Mouse (Mus musculus) embryo, embryonic 10 days (tissue): ENCODE results near the gene Cadps2.

ENCODE experiments used
- DNase-seq: peaks from one replicate; pipeline ENCODE4 v3.0.0-alpha.2; 2015; ENCODE audit warnings: low spot score

Cadps2 gene

GRCm38 (mm10) chr6:23361842-23362451 lies 477.3 kb downstream of the Cadps2 start:
- no peak for DNase-seq

GRCm38 (mm10) chr6:23360596-23360995 lies 478.6 kb downstream of the Cadps2 start:
- no peak for DNase-seq

GRCm38 (mm10) chr6:23356141-23356540 lies 483.1 kb downstream of the Cadps2 start:
- DNase-seq = no peak

GRCm38 (mm10) chr6:23353480-23353879 lies 485.7 kb downstream of the Cadps2 start:
- peak; percentile 74 for DNase-seq

DNA sequence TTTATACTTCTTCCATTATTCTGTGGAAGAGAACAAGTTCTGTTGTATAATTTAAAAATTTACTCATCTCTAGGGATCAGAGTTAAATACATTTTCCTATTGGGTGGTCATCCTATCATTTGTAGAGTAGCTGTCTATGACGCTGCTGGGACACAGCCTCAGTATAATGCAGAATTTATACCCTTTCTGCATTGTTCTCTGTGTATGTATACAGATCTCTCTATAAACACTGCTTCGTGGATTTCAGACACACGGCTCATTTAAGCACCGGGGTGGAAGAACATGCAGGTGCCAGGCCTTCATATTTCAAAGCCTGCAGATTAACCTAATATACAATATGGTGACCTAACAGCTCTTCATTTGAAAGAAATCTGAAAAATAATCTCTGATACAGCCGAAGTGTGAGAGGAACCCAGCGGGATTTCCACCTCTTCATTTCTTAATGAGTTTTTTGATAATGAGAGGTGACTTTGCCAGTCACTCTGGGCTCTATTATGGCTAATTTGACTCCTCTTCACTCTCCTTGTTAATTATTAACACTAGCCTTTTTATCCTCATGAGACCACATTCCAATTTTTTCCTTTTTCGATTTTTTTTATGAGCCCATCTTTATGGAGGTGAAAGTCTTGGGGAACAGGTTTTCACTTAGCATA lies 501.7 kb downstream of the Cadps2 start:
- DNase-seq = no peak

GRCm38 (mm10) chr6:23314945-23315344 lies 524.3 kb downstream of the Cadps2 start:
- DNase-seq = peak; percentile 9

- no peak for DNase-seq
Observed at GRCm38 (mm10) chr6:23314291-23314690, 524.9 kb downstream of the Cadps2 start.

- DNase-seq = no peak
Observed at GRCm38 (mm10) chr6:23306046-23306445, 533.2 kb downstream of the Cadps2 start.

GRCm38 (mm10) chr6:23298596-23298995 lies 540.6 kb downstream of the Cadps2 start:
- DNase-seq = no peak

DNA sequence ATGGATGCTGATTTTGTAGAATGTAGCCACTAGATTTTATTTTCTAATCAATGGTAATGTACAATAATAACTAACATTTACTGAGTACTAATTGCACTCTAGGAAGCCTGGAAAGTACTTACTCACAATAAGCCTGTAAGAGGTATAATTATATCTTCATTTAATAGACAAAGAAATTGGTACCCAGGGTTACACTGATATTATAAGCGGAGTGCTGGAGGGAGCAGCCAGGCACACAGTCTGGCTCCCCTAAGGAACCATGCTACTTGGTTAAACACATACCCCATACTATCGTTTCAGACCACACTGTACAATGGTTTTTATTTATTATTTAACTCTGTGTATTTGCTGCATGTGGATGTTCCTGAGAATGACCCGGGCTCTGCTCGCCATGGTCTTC lies 544.5 kb downstream of the Cadps2 start:
- no peak for DNase-seq

DNA sequence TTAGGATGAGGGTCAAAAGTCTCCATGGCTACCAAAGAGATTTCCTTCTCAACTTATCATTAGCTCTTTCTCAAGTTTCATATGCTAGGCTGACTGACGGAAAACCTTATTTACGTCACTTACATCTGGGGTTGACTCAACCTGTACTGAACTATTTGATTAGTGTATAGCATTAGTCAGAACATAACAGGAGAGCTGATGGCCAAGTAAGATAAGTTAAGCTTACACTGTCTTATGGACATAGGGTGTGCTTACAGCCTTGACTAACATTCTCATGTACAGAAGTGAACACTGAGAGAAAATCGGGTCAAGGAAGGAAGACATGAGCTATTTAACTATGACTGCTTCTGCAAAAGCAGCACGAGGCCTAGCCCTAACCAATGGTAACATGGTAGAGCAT lies 550.5 kb downstream of the Cadps2 start:
- DNase-seq = no peak

GRCm38 (mm10) chr6:23281514-23281820 lies 557.8 kb downstream of the Cadps2 start:
- no peak for DNase-seq

GRCm38 (mm10) chr6:23280811-23281513 lies 558.3 kb downstream of the Cadps2 start:
- no peak for DNase-seq

DNA sequence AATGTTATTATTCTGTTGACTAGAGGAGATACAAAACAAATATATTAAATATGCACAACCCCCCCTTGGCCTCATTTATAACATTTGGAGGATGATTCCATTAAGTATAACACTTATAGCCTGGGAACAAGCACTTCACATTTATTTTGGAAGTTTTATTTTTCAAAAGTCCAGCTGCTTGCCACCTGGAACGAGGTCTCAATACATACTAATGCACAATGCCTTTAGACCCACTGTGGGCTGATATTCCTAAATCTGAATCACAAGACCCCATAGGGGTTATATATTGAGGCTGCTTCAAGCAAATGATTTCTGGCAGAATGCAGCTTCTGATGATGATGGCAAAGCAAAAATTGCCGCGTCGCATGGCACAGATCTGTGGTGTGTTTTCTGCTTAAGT lies 565.7 kb downstream of the Cadps2 start:
- no peak for DNase-seq

DNA sequence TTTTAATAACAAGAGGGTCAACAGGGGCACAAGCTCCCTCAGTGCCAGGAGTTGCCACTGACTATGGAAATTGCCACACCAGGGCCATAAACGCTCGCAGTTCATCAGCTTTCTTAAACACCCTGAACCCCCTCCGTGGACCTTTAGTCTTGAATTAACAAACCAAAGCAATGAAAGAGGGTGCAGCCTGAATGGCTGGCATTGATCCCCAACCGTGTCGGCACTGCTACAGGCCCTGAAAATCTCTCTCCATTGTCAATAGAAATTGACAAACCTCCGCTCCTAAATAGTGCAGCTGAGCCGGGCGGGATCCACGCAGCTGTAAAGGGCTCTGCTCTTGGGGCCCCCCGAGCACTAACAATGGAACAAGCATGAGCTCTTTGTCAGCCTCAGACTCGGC lies 566.2 kb downstream of the Cadps2 start:
- DNase-seq = peak; percentile 78

DNA sequence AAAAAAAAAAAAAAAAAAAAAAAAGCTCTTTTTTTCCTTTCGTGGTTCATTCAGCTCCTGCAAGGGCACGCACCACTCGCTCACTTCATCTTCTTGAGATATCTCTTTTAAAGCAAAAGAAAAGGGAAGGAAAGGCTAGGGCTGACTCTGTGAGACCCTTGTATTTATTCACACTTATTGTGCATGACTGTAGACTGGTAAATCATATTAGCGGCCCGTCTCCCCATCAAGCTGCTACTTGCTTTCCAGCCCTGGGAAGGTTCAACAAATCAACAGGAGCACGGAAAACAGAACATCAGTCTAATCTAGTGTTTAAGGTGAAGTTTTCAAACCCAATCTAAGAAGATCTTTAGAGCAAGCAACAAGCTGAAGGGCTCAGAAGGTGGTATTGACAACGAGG lies 566.7 kb downstream of the Cadps2 start:
- no peak for DNase-seq

GRCm38 (mm10) chr6:23260738-23261050 lies 578.5 kb downstream of the Cadps2 start:
- no peak for DNase-seq

DNA sequence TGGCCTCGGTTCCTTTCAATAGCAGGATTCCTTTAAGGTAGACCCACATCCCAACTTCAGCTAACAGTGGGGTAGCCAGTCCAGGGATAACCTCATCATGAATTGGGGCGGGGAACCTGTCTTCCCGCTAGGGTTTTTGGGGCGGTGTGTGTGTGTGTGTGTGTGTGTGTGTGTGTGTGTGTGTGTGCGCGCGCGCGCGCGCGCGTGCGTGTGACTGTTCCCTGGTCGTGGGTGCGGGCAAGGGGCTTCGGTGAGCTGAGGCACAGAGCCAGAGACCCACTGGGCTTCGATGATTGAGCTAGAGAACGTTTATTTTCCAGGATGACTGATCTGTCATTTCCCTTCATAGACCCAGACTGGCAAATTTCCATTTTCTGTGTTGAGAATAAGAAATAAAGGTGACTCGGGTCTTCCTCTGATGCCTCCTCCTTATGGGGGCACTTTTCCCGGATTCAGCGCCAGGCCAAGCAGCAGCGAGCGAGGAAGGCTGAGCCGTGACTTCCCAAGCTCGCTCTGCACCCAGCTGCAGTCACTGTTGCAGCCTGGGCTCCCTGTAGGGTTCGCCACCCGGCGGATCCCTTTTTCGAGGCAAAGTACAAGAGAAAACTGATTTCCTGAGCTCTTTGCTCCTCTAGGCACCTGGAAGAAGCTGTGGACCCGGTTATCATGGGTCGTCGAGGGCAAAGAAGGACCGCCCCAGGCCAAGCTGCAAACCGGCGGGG lies 579.0 kb downstream of the Cadps2 start:
- no peak for DNase-seq

DNA sequence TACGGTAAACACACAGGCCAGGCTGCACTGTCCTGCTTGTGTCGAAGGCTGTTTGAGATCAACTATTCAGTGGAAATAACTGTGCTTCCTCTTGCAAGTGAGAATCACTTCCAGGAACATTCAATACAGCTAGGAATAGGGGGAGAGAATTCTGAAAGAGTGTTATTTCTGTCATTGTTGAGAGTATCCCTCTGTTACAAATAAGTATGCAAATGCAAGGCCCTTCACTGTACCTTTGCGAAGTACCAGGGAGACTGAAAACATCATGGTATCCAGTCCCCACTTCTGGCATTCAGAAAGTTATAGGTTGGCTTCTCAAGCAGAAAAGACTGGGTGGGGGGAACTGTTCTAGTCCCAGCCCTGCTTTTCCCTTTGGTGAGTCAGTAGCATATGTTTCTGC lies 581.2 kb downstream of the Cadps2 start:
- DNase-seq = no peak

DNA sequence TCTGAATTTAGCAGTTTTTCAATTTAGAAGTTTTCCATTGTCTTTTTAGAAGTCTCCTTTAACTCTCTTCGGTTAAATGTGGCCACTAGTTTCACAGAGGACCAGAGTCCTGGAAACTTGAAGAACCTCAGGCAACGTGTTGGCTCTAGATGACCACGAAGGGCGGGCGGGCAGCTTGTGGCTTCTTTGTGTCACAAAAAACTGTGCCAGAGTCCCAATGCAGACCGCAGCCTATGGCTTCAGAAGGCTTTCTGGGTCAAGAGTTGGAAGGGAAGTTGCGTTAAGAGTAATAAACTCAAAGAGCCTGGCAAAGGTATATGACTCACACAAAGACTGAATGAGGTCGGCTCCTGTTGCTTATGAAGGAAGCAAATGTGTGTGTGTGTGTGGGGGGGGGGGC lies 584.1 kb downstream of the Cadps2 start:
- DNase-seq = no peak

- DNase-seq = no peak
Observed at GRCm38 (mm10) chr6:23254644-23255043, 584.6 kb downstream of the Cadps2 start.

DNA sequence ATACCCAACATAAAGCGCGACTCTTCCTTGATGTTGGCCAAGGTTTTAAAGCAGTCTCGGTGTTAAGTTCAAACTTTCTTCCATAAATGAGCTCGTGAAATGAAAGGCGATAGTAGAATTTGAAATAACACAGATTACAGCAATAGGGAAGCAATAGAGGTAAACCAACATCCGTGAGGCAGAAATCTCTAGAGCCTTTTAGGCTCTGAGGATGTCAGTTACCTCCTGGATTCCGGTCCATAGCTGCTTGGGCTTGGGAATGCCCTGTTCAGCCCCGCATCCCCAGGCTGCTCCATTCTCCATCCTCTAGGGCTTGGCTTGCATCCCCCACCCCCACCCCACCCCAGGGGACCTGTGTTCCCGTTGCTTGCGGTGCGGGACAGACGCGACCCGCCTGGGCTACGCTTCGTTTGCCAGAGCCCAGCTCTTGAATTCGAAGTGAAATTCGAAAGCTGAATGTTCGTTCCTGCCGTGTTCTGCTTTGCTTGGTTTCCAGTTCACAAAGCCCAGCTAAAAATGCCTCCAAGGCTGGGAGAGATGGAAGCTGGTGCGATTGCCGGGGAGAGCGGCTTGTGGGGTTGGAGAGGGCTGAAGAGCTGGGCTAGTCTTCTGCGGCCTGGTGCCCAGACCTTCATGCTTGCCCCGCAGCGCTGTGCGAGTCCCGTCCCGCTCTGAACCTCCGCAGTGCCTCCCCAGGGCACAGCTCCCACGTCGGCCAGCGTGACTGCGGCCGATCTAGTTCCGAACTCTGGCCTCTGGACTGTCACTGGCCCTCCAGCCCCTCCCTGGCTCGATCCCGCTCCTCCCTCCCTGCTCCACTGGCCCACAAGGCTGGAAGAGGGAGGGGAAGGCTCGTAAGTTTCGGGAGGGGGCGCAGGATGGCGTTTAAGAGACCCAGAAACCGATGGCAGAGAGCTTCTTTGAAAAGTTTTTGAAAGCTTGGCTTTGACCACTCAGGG lies 585.6 kb downstream of the Cadps2 start:
- DNase-seq = peak; percentile 67
